Mouse (Mus musculus) cerebellum, postnatal 25 days (tissue): Measurements from ENCODE around the gene Susd4.

Source experiments
- DNase-seq, 2 experiments: peaks; one replicate each; pipeline ENCODE4 v3.0.0; 2021; ENCODE audit warnings: mixed read lengths in 2 of 2

Susd4 gene

DNA sequence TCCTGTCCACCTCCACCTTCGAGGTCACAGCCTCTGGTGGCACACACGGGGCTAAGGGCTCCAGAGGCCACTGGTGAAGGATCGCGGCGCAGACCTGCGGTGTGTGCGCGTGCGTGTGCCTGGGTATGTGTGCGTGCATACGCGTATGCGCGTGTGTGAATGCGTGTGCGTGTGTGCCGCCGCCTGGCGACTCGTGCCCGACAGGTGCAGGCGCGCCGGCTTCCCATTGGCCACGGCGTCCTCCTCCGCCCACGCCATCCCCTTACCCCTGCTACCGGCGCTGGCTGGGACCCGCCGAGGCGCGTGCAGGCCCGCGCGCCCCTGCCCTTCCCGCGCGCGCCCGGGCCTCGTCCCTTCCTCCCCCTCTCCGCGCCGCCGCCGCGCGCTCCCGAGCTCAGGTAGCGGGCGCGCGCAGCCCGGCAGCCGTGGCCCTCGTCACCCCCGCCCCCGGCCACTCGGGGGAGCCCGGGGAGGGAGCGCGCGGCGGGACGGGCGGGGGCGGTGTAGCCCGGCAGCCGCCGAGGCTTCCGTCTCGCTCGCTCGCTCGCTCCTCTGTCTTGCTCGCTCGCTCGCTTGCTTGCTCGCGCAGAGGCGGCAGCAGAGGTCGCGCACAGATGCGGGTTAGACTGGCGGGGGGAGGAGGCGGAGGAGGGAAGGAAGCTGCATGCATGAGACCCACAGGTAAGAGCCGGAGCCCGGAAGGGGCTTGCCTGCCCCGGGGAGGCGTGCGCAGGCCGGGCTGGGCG, at the start of gene Susd4:
Gene Susd4 (plus strand): TSS at position 145 of the 746 bp plus-strand sequence.
- peak; percentile 87 to 93 for DNase-seq

DNA sequence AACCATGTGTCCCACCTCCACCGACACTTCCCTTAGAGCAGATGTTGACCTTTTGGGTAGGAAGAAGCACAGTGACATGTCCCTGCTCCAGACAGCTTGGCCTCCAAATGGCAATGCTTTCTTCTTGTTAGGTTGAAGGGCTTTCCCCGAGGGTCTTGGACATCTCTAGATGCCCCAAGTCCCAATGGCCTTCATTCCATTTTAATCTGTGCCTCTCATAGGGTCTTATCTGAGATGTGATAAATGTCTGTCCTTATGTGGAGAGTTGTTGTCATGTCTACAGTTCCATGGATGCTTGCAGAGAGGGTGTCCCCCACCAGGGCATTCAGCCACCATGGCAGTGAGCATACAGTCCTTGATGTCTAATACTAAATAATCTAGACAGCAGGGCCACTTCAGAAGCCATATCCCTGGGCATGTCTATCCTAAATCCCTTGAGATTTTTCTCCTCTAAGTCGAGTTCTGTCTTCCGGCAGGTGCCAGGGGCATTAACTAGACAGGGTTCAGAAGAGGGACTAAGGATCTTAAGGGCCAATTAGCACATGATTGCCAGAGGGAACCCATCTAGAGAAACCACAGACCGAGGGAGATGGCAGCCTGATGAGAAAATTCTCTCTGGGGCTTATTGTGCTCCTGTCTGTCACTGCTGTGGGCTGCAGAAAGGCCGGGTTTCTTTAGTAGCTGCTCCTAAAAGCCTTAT, 49.3 kb upstream of the Susd4 start:
- DNase-seq: no peak

DNA sequence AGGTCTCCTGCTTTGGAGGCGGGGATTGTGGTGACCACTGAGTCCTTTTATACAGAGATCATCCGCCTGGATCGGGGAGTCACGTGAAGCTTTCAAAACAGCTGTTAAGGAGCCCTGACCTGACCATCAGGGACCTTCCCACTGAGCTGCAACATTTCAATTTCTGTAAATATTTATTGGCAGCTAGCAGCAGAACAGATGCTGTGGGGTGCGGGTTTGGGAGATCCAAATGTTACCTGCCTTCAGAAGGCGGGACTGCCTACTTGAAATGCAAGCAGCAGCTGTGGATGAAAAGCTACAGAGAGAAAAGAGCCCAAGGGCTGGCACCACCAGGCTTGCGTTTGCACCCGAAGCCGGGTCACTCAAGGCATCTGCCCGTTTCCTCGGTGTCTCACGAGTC, 36.1 kb upstream of the Susd4 start:
- no peak for DNase-seq

DNA sequence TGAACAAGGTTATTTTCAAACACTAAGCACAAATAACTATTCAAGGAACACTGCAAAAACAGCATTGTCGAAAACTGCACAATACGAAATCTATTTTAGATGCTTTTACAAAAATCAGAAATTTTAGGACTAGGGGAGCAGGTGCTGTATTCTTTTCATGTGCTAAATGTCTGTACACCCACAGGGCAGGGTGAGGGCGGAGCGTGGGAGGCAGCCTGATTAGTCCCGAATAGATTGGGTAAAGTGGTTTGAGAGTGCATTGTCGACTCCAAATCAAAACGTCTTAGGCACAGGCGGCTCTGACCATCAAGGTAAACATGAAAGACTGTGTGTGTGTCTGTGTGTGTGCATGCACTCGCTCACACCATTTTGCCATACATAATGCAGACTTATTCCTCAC, 34.7 kb upstream of the Susd4 start:
- DNase-seq: no peak

DNA sequence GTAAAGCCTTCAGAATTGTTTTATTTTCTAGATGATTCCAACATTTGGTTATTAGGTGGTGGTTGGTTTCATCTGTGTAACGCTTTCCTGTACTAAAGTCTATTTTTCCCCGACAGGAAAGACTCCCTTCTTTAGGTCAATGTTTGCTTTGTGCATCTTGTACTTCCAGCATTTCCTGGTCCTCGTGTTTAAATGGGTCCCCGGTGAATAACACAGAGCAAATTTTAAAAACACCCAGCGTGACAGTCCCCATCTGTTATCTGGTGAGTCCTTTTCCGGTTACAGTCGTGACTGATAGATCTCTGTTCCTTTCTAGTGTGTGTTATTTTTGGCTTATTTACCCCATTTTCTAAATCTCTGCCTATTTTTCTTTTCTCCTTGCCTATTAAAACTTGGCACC, 31.0 kb upstream of the Susd4 start:
- no peak for DNase-seq

DNA sequence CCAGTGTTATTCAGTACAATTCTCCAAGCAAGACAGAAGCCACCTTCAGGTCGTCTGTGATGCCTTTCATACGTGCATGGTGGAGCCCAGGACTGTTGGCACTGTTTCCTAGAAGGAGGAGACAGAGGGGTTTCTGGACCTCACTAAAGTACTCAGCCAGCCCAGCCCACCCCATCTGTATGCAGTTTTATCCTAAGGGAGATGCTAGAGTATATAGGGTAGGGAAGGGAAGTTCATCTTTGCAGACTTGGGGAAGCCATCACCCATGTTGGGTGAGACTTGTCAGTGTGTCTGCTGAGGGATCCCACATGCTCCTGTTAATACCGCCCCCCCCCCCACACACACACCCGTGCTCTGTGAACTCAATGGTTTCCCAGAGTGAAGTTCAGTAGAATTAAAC, 27.8 kb upstream of the Susd4 start:
- no peak for DNase-seq

DNA sequence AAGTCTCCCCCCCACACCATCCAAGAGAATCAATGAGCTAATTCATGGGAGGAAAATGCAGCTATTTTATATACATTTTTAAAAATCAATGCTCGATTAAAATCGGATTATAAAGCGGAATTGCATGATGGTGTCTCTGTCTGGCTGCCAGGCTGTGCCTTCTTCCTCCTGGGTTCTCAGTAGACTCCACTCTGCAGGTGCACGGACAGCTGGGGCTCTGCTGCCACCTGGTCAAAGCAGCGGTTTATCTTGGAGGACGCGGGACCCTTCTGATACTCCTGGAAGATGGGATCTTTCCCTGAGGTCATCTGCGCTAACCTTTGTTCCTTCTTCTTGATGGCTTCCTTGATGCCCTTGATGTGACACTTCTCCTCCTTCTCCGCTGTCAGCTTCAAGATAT, 16.6 kb upstream of the Susd4 start:
- no peak for DNase-seq

DNA sequence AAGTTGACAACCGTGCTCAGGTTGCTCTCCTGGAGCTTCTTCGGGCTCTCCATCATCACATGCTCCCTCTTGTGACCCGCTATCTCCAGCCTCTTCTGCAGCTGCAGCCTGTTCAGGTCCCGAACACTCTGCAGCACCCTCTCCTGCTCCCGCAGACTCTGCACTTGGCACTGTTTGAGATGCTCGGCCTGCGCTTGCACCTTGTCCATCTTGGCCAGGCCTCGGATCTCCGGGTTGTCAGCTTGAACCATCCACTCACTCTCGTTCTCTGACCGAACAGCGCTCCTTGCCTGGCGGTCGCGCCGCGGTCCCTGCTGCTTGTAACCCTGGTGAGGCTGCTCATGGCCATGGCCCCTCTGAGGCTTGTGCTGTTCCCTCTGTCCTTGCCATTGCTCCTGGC, 15.8 kb upstream of the Susd4 start:
- DNase-seq: no peak

DNA sequence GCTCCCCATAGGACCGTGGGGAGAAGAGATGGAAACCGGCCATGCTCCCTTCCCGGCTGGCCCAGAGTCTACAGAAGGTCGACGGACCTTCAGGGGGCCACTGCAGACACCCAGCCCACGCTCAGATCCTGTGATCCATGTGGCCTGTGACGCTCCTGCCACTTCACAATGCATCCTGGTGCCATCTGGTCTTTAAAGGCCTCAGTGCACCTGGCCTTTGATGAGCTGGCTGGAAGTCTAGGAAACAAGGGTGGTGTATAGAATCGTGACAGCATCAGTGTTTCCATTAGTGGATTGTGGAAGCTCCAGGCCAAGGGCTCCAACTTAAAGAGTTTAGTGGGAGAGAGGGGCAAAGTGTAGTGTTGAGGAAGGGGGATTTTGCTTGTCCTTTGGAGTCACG, 14.6 kb upstream of the Susd4 start, which contains the start of gene Ccdc185:
Gene Ccdc185 (minus strand): TSS at position 101 of the 400 bp plus-strand sequence.
- peak in 1 of 2 experiments; percentile 15 for DNase-seq

DNA sequence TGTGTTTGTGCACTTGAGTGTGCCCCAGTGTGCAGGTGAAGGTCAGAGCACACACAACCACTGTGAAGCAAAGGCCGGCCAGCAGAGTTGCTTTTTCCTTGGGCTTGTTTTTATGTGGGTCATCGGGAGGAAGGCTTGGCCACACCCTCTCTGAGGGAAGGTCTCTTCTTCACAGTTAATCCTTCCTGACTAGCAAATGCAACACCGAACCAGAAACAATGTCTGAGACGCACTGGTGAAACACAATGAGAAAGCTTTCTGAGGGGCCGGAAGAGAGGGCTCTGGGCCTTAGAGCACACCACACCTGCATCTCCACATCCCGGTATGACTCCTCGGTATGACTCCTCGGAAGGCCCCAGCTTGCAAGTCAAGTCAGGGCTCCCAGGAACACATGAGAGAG, 12.4 kb upstream of the Susd4 start:
- no peak for DNase-seq

DNA sequence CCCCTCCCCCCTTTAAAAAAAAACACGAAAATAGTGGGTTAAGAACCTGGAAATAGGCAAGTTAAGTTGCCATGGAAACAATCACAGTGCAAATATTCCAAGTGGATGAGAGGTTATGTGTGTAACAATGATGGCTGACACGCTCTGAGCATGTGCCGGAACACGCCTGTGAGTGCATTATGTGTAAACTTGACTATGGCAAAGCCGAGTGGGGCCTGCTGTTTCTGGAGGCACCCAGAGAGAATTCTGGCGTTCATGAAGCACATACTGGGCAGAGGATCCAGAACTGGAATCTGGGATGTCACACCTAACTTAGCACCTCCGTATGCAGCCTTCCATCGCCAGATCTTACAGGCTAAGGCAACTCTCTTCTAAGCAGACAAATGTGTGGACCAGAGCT, 10.0 kb upstream of the Susd4 start:
- DNase-seq: no peak

DNA sequence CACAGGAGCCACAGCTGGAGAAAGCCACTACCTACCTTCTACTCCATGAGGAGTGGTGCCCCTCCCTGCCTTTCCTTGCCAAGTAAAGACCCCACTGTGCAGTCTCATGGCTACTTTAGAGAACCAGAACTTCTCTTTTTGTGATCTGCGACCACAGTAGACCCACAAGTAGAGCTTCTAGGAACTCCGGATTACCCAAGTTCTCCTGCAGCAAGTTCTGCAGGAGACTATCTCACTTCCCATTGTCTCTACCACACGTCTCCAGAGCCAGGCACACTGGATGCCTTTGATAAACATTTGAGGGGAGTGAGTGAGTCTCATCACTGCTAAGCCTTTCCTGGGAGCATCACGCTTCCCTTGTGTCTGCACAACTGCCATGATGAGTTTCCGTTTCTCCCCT, 8.8 kb upstream of the Susd4 start:
- DNase-seq: no peak

DNA sequence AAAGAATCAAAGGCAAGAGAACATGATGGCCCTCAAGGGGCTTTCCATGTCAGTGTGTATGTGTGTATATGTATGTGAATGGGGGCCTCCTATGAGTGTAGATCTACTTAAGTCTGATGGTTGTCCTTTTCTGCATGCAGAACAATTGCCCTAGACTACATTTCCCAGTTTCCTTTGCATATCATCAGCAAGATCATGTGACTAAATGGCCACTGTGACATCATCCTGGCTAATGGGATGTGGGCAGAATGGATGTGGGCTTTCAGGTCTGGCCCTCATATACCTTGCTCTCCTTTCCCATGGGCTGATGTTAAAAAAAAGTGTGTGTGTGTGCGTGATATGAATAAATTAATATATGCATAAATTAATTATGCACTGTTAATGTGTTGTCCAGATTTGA, 4.9 kb upstream of the Susd4 start:
- no peak for DNase-seq

DNA sequence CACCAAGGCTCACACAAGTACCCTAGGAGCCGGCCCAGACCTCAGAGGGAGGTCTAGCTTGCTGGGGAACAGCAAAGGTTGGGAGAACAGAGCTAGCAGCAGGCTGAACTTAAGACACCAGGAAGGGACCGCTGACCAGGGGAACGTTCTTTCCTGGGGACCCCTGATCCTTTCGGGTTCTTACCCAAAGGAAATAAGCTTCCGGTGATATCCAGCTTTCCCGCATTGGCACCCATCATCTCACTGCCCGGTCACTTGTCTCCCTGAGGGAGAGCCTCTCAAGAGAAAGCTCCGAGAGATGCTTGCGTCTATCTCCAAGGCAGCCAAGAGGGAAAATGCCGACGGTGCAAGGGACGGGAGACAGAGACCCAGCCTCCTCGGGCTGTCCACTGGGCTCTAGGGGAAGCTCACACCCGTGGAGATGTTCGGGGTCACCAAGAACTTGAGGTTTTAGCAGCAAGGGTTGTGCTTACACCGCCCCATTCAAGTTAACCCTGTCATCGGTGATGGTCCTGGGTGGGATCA, 407 bp upstream of the Susd4 start:
- DNase-seq: no peak

DNA sequence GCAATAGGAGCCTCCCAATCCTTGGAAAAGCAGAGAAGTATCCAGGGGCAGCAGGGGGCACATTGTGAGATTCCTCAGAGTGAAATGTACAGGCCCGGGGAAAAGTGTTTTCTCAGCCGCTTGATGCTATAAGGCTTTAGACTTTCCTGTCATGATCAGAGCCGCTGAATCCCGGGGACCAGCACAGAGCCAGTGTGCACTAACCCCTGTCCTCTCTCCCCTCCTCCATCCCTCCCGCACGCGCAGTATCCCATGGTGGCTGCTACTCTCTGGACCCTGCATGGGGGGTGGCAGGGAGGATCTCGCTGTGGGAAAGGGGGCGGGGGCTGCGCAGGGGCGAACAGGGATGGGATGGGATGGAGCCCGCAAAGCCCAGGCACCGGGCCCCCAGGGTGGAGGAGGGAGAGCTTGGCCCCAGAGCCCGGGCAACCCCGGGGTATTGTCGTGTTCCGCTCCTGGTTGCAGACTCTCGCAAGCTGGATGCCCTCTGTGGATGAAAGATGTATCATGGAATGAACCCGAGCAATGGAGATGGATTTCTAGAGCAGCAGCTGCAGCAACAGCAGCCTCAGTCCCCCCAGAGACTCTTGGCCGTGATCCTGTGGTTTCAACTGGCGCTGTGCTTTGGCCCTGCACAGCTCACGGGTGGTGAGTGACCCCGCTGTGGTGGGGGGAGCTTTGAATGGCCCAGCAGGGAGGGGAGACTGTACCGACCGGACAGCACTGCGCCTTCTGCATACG, 1.1 kb downstream of the Susd4 start:
- peak; percentile 49 to 56 for DNase-seq

DNA sequence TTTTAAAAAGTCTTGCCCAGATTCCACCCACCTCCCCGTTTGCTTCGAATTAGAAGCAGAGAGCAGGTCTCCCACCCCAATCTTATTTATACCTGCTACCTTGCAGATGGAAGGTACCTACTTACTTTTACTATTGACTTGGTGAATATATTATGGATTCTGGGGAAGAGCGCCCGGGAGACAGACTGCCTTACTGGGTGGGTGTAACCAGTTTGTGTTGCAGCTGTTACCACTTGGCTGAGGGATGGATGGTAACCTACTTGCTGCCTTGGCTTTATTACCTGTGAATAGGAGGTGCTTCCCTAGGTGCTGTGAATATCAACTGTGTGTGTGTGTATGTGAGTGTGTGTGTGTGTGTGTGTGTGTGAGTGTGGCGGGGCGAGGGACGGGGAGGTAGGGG, 11.9 kb downstream of the Susd4 start:
- no peak for DNase-seq

DNA sequence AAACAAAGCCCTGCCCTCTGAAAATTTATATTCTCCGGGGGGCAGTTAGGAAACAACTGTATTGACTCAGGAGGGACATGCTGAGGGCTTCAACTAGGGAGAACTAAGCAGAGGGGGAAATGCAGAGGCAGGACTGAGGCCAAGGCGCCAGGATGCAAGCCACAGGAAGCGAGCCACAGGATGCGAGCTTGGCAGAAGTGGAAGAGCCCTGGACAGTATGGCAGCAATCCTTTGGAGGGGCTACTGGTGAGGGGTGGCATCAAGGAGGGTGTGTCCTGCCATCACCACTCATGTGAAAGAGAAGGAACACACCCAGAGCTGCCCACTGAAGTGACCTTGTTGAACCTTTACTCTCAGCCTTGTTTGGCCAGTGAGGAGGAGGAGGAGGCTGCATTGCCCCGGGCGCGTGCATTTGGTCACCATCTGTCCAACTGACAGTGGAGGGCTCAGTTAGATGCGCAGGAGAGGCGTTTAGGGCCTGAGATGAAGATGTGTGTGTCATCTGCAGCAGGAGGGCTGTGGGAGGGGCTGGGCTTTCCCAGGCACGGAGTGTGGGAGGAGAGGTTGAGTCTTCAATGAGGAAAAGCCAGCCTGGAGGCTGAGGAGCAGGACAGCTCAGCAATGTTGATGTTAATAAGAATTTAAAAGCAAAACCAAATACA, 13.2 kb downstream of the Susd4 start:
- peak; percentile 52 to 63 for DNase-seq

DNA sequence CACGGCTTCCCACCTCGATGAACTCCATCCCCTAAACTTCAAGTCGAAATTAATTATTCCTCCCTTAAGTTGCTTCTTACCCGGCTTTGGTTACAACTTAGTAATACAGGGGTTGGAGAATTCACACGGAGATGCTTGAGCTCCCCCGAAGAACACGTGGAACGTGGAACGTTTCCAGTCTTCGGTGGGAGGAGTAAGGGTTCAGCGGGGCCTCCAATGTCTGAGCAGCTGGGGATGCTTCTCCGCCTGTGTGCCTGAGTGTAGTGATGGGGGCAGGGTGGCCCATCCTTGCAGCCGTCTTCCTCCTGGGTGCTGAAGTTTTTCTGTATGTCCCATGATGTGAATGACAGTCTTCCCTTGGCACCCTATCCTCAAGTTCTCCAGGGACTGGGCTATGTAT, 14.6 kb downstream of the Susd4 start:
- DNase-seq: no peak

DNA sequence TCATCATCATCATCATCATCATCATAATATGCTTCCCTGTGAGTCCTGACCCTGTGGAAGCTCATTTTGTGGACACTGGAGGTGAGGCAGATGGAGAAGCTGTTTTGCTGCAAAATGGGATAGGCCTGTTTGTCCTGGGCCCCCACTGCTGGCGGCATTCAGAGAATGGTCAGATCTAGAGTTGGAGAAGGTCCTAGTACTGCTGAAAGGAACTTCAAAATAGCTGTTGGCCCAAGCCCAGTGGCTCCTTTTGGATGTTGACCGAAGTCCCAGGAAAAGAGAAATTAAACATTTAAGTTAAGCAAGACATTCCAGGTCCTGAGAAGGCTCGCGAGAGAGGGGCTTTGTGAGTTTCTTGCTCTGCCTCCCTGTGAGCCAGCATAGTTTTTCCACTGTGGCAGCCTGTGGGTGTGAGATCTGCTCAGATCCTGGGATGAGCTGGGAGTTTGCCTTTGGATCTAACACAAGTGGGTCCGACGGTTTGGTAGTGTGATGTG, 15.4 kb downstream of the Susd4 start:
- no peak for DNase-seq

DNA sequence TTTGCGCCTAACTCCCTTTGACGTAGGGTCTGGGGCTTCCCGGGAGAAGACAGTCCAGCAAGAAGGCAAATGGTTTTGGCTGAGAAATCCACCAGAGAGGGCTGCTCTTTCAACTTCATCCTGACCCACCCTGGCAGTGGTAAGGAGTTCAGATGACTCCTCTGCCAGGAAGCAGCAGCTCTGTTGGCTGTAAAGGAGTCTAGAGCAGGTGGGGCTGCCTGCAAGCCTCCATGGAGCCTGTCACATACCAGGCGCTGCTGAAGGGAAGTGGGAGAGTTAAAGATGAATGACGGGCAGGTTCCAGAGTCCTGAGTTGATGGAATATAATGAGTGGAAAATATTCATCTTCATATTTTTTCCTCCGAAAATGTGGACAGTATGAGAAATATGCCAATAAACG, 20.1 kb downstream of the Susd4 start:
- DNase-seq: peak in 1 of 2 experiments; percentile 34

DNA sequence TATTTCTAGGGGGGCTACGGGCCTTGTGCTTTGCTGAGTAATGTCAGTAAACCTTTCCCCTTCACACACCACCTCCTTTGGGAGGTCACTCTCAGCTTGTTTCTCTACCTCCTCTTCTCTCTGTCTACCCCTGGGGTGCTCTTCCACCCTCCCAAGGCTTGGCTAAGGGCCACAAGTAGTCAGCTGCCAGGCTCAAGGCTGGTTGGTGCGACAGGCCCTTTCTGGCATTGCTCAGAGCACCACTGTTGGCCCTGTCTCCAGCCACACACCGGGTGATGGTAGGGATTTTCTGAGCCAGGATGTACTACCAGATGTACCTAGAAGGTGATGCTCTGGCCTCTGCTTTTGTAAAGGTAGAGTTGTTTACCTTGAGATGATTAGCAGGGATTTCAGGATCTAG, 21.1 kb downstream of the Susd4 start:
- DNase-seq: peak in 1 of 2 experiments; percentile 50

DNA sequence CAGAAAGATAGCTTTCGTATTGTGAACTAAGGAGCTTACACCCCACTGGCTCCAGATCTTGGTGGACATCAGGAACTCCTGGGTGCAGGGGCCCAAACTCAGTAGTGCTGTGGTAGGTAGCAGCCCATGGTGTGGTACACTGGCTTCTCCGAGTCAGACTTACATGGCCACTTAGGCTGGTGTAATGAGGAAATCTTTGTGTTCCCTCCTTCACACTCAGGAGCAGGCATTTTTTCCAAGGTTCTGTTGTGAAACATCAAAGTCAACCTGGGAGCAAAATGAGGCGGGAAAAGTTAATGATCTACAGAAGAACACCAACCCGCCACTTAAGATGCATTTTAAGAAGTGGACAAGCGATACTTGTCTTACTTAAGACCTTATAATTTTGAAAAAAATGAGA, 21.8 kb downstream of the Susd4 start:
- no peak for DNase-seq

DNA sequence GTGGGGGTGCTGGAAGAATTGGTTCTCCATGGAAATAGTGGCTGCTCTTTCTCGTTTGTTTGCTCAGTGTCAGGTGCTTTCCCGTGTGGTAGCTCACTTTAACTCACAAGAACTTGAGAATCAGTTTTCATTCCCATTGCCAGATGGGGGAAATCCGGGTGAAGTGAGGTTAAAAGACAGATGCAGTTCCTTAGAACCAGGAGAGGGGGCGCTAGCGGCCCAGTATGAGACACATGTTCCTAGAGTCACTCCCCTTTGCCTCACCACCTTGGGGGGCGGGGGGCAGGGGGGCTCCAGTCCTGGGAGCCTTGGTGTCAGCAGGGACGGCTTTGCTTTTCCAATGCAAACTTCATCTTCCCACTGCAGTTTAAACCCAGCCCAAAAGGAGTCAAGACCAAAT, 23.4 kb downstream of the Susd4 start:
- no peak for DNase-seq
